Mouse (Mus musculus) cortical plate, adult 2 months (tissue): Measurements from ENCODE around the gene Gramd4. TPM values are rescaled to one million over a fixed set of nuclear protein-coding genes. Genes with fewer than 3 reads are reported as not detected.
"Not testable (repeated sequence)": the region's sequence is repeated elsewhere in the genome, so short reads cannot be mapped to it uniquely, and the experiment has no call there.

Experiments used
- H3K27ac ChIP-seq: fragments of 200-500 bp; 2 replicates; pipeline ENCODE4 v1.5.1; 2012; ENCODE audit warnings: low read length, control low read depth, inconsistent platforms; ENCODE audit not compliant: insufficient read depth
- H3K4me1 ChIP-seq: fragments of 200-500 bp; 2 replicates; pipeline ENCODE4 v1.6.1; 2011; ENCODE audit warnings: low read length; ENCODE audit not compliant: control insufficient read depth, insufficient read depth
- H3K4me3 ChIP-seq: fragments of 200-500 bp; 2 replicates; pipeline ENCODE4 v1.5.1; 2011; ENCODE audit warnings: mild to moderate bottlenecking, low read length, control low read depth; ENCODE audit not compliant: insufficient read depth
- CTCF ChIP-seq: fragments of 200-500 bp; IDR thresholded peaks from 2 replicates; pipeline ENCODE4 v1.5.1; 2011; ENCODE audit warnings: mild to moderate bottlenecking, control low read depth, low read length; ENCODE audit not compliant: insufficient read depth; ENCODE audit errors: extremely low read depth
- POLR2A ChIP-seq: fragments of 200-500 bp; IDR thresholded peaks from 2 replicates; pipeline ENCODE4 v1.6.1; 2011; ENCODE audit warnings: mild to moderate bottlenecking, low read length, control low read depth; ENCODE audit not compliant: insufficient read depth; ENCODE audit errors: extremely low read depth
- polyA plus RNA-seq: library from polyadenylated mRNA; depleted of rRNA; stranded (reverse); fragments of >200 nt; gene quantifications from 2 replicates; pipeline ENCODE4 v1.2.3, GENCODE M21; 2012

The Gramd4 gene
- polyA plus RNA-seq, 1 experiment: 32.6 TPM

- TF ChIP-seq POLR2A: no peak
- no peak for TF ChIP-seq CTCF
- H3K27ac ChIP-seq: no peak overlapping the region
- H3K4me3 ChIP-seq: no peak overlapping the region
- H3K4me1 ChIP-seq: 0 out of 2 replicates have a peak, but pooled peaks cover 2% of the 10 kb centered on the region
Measured at GRCm38 (mm10) chr15:86094324-86095121, 37.0 kb downstream of the Gramd4 start.

- TF ChIP-seq CTCF (no peak), POLR2A (no peak)
- Histone ChIP-seq H3K27ac (no peak overlapping the region), H3K4me3 (no peak overlapping the region), H3K4me1 (0 out of 2 replicates have a peak, but pooled peaks cover 2% of the 10 kb centered on the region)
Measured at GRCm38 (mm10) chr15:86095722-86096603, 38.5 kb downstream of the Gramd4 start.

- not testable (repeated sequence) for H3K27ac ChIP-seq, H3K4me1 ChIP-seq, H3K4me3 ChIP-seq
Measured at GRCm38 (mm10) chr15:86096604-86097020, 39.1 kb downstream of the Gramd4 start.

- H3K27ac ChIP-seq: no peak overlapping the region
- TF ChIP-seq POLR2A (no peak), CTCF (no peak)
- H3K4me3 ChIP-seq: no peak overlapping the region
- 0 out of 2 replicates have a peak, but pooled peaks cover 2% of the 10 kb centered on the region for H3K4me1 ChIP-seq
Measured at GRCm38 (mm10) chr15:86097871-86098270, 40.4 kb downstream of the Gramd4 start.

GRCm38 (mm10) chr15:86101585-86101984 lies 44.1 kb downstream of the Gramd4 start:
- Histone ChIP-seq H3K4me1 (peaks cover 4% of the 10 kb centered on the region), H3K27ac (no peak overlapping the region), H3K4me3 (no peak overlapping the region)
- no peak for TF ChIP-seq CTCF

- TF ChIP-seq CTCF (no peak), POLR2A (no peak)
- no peak overlapping the region for H3K4me3 ChIP-seq
- H3K27ac ChIP-seq: no peak overlapping the region
- H3K4me1 ChIP-seq: peaks cover 4% of the 10 kb centered on the region
Measured at GRCm38 (mm10) chr15:86102308-86102707, 44.8 kb downstream of the Gramd4 start.

- TF ChIP-seq CTCF (no peak), POLR2A (no peak)
- H3K4me1 ChIP-seq: peaks cover 8% of the 10 kb centered on the region
- no peak overlapping the region for H3K4me3 ChIP-seq
- H3K27ac ChIP-seq: no peak overlapping the region
Measured at GRCm38 (mm10) chr15:86104401-86105344, 47.2 kb downstream of the Gramd4 start.

GRCm38 (mm10) chr15:86105345-86105697 lies 47.8 kb downstream of the Gramd4 start:
- no peak overlapping the region for H3K27ac ChIP-seq
- no peak for TF ChIP-seq CTCF
- TF ChIP-seq POLR2A: no peak
- H3K4me1 ChIP-seq: peaks cover 12% of the 10 kb centered on the region
- no peak overlapping the region for H3K4me3 ChIP-seq

- no peak for TF ChIP-seq CTCF
- TF ChIP-seq POLR2A: no peak
- Histone ChIP-seq H3K4me3 (no peak overlapping the region), H3K27ac (no peak overlapping the region)
Measured at GRCm38 (mm10) chr15:86105751-86106150, 48.3 kb downstream of the Gramd4 start.

More at GRCm38 (mm10) chr15:86105751-86106150, 48.3 kb downstream of the Gramd4 start:
- H3K4me1 ChIP-seq: peaks cover 14% of the 10 kb centered on the region
